ENCODE assay signal across 8 mouse cellular contexts in the genomic region with DNA sequence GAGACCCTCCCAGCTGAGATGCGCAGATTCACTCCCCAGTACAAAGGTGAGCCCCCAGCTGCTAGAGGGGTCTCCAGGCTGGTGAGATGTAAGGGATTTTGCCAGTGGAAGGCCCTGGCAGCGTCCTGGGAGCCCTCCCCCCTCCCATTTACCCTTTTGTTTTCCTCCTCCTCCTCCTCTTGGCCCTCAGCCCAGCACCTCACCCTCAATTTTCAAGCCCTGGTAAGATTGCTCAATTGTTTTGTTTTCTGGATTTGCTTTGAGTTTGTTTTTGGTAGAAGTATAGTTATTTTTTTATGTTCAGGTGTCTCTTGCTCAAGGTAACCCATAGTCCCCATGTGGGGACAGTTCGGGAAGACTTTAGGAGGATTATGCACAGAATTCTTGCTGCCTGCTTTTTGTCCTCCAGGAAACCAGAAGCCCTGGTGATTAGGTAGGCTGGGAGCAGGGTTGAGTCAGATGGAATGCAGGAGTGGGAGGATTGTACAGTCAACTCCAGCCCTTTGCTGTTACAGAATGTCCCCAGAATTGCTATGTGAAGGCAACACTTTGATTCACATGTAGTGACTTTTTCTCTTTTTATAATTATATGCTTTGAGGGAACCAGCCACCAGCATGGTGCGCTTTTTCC. TPM values are rescaled to one million over a fixed set of nuclear protein-coding genes. Genes with fewer than 3 reads are reported as not detected.
DNase-seq lines count a peak whose midpoint lies in the region; ATAC-seq lines count a peak whose summit lies in the region.

No protein-coding gene starts in this region.

- no peak for DNase-seq in heart, adult 8-10 months (ENCODE audit: low spot score)
- DNase-seq in 3T3-L1 (ENCODE audit: low read depth, low spot score) = peak; percentile 83
- no peak for DNase-seq in liver, embryonic 11.5 days (ENCODE audit: low spot score)
- DNase-seq in ovary, adult 18-20 months (ENCODE audit: low spot score) = no peak
- no peak for DNase-seq in gastrocnemius, adult 18-20 months (ENCODE audit: low spot score)
- DNase-seq in left cerebral cortex, adult 11 months (ENCODE audit: low spot score) = no peak

- peaks cover 49% of the 10 kb centered on the region for H3K36me3 ChIP-seq in heart, embryonic 12.5 days
- peaks cover 36% of the 10 kb centered on the region for H3K36me3 ChIP-seq in liver, embryonic 11.5 days (ENCODE audit: control insufficient read depth, insufficient read depth, low read length)

- 67% methylated on average over 4 of the region's 4 CpGs for WGBS in heart, embryonic 12.5 days
- WGBS in liver, embryonic 11.5 days = 90% methylated on average over 4 of the region's 4 CpGs

- no peak for ATAC-seq in heart, embryonic 12.5 days (ENCODE audit: insufficient number of reproducible peaks, low FRiP score)
- ATAC-seq in liver, embryonic 11.5 days (replicated peaks; ENCODE audit: low FRiP score) = no peak

- H3K27ac ChIP-seq in heart, embryonic 12.5 days (ENCODE audit: poor library complexity, severe bottlenecking) = peak overlapping the region; percentile 63
- H3K27ac ChIP-seq in brown adipose tissue, adult 24 weeks (replicated peaks; ENCODE audit: low read depth, low read length) = 0 out of 2 replicates have a peak overlapping the region, but pooled peaks have one; percentile 5
- peak overlapping the region; percentile 27; the same call in 1 of the 2 replicates for H3K27ac ChIP-seq in liver, embryonic 11.5 days (ENCODE audit: low read depth, low read length)

- H3K4me3 ChIP-seq in heart, embryonic 12.5 days = no peak overlapping the region
- H3K4me3 ChIP-seq in brown adipose tissue, adult 24 weeks (ENCODE audit: insufficient read depth, low read depth, low read length) = no peak overlapping the region
- H3K4me3 ChIP-seq in liver, embryonic 11.5 days (ENCODE audit: low read depth, low read length) = peak overlapping the region; percentile 31

- peak overlapping the region; percentile 35 for H3K4me2 ChIP-seq in heart, embryonic 12.5 days
- peak overlapping the region; percentile 62 for H3K4me2 ChIP-seq in liver, embryonic 11.5 days

- peaks cover 56% of the 10 kb centered on the region for H3K4me1 ChIP-seq in heart, embryonic 12.5 days (replicated peaks)
- H3K4me1 ChIP-seq in brown adipose tissue, adult 24 weeks (ENCODE audit: control insufficient read depth, insufficient read depth, insufficient read length, low read length) = peaks cover 19% of the 10 kb centered on the region
- peaks cover 44% of the 10 kb centered on the region for H3K4me1 ChIP-seq in liver, embryonic 11.5 days (replicated peaks; ENCODE audit: control insufficient read depth, insufficient read depth, low read length)

- H3K9ac ChIP-seq in heart, embryonic 12.5 days = peak overlapping the region; percentile 54
- 0 out of 2 replicates have a peak overlapping the region, but pooled peaks have one; percentile 45 for H3K9ac ChIP-seq in liver, embryonic 11.5 days (ENCODE audit: low read depth, low read length)

- no peaks in the 10 kb centered on the region for H3K9me3 ChIP-seq in heart, embryonic 12.5 days (replicated peaks)
- no peaks in the 10 kb centered on the region for H3K9me3 ChIP-seq in liver, embryonic 11.5 days (ENCODE audit: control insufficient read depth, low read length)

- no peaks in the 10 kb centered on the region for H3K27me3 ChIP-seq in heart, embryonic 12.5 days (replicated peaks)
- H3K27me3 ChIP-seq in liver, embryonic 11.5 days (replicated peaks; ENCODE audit: control insufficient read depth, insufficient read depth, low read length) = no peaks in the 10 kb centered on the region

RNA-seq across cellular contexts. Expression of a gene that starts 11.7 kb away (rescaled TPM):
- polyA plus RNA-seq in heart, embryonic 12.5 days (2016; fragmentation: Nextera tagmentation; extraction: Ambion mirVana) = 8.9 and 9.2 TPM in 2 replicates
- total RNA-seq in heart, adult 8-10 months (2022) = 1 to 10 TPM; 7.4 to 9.2 (median 8.0) TPM
- polyA plus RNA-seq in brown adipose tissue, adult 24 weeks (2012; ENCODE audit: insufficient read depth, insufficient read length, missing spikeins) = 3.9 and 6.4 TPM in 2 replicates
- 8.8 and 16.2 TPM in 2 replicates for polyA plus RNA-seq in liver, embryonic 11.5 days (2014; fragmentation: Nextera tagmentation; extraction: Ambion mirVana)
- 1 to 10 TPM; 4.4 TPM for total RNA-seq in gastrocnemius, adult 18-20 months (2021)

RNA-seq across cellular contexts. Expression of a gene that starts 12.9 kb away (rescaled TPM):
- polyA plus RNA-seq in heart, embryonic 12.5 days (2016; fragmentation: Nextera tagmentation; extraction: Ambion mirVana) = 45.1 and 47.7 TPM in 2 replicates
- 10 to 100 TPM; 13.7 to 24.9 (median 21.2) TPM for total RNA-seq in heart, adult 8-10 months (2022)
- polyA plus RNA-seq in brown adipose tissue, adult 24 weeks (2012; ENCODE audit: insufficient read depth, insufficient read length, missing spikeins) = 14.0 and 16.2 TPM in 2 replicates
- polyA plus RNA-seq in liver, embryonic 11.5 days (2014; fragmentation: Nextera tagmentation; extraction: Ambion mirVana) = 31.8 and 37.5 TPM in 2 replicates
- total RNA-seq in gastrocnemius, adult 18-20 months (2021) = 10 to 100 TPM; 14.9 TPM

RNA-seq across cellular contexts. Expression of a gene that starts 29.7 kb away (rescaled TPM):
- 0.08 and 0.09 TPM in 2 replicates for polyA plus RNA-seq in heart, embryonic 12.5 days (2016; fragmentation: Nextera tagmentation; extraction: Ambion mirVana)
- total RNA-seq in heart, adult 8-10 months (2022) = under 1 TPM in 3 of 4 experiments, not detected in 1; 0.03 to 0.32 (median 0.28) TPM
- polyA plus RNA-seq in brown adipose tissue, adult 24 weeks (2012; ENCODE audit: insufficient read depth, insufficient read length, missing spikeins) = not detected in 2 replicates
- polyA plus RNA-seq in liver, embryonic 11.5 days (2014; fragmentation: Nextera tagmentation; extraction: Ambion mirVana) = 0.08 and 0.22 TPM in 2 replicates
- under 1 TPM in 1 of 2 experiments, not detected in 1; 0.02 TPM for total RNA-seq in gastrocnemius, adult 18-20 months (2021)

RNA-seq across cellular contexts. Expression of a gene that starts 56.6 kb away (rescaled TPM):
- 6.0 and 8.0 TPM in 2 replicates for polyA plus RNA-seq in heart, embryonic 12.5 days (2016; fragmentation: Nextera tagmentation; extraction: Ambion mirVana)
- 10 to 100 TPM; 16.6 to 23.6 (median 21.4) TPM for total RNA-seq in heart, adult 8-10 months (2022)
- polyA plus RNA-seq in brown adipose tissue, adult 24 weeks (2012; ENCODE audit: insufficient read depth, insufficient read length, missing spikeins) = 4.4 and 7.5 TPM in 2 replicates
- 9.0 and 10.5 TPM in 2 replicates for polyA plus RNA-seq in liver, embryonic 11.5 days (2014; fragmentation: Nextera tagmentation; extraction: Ambion mirVana)
- 10 to 100 TPM; 14.0 to 14.6 TPM for total RNA-seq in gastrocnemius, adult 18-20 months (2021)

Comparison
In these comparisons a context has a peak if more than half of its experiments do, and no peak if none do; other contexts are left out.
1. H3K27ac ChIP-seq: peak in every context shown above with its lines; median percentile 63 in heart, embryonic 12.5 days; 27 in liver, embryonic 11.5 days; 5 in brown adipose tissue, adult 24 weeks.